Mouse (Mus musculus): ENCODE data around the gene Spata7.

DNA sequence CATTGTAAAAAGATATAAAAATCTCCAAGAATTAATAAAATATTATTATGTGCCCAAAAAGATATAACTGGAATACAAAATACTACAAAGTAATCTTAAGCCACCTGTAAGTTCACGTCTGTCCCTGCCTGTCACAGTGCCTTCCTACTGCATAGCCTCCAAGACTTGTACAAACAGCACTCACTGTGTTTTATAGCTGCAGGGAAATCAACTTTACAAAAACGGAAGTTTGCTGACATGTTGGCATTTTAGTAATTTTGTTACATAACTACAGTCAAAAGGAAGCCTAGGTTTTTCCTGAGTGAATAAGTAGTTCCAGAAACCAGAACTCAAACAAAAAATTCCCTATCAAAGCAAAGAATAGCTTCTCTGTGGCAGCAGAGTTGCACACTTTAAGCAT is 75.6 kb downstream of the Spata7 start:
- TF ChIP-seq CTCF (IDR thresholded peaks at IDR 0.05; ENCODE audit: low read depth): no peak
- TF ChIP-seq EP300 (optimal IDR thresholded peaks at IDR 0.05): no peak
